Mouse (Mus musculus): Measurements from ENCODE around the gene Hnf4a. TPM values are rescaled to one million over a fixed set of nuclear protein-coding genes. Genes with fewer than 3 reads are reported as not detected.

Hnf4a gene
- polyA plus RNA-seq, 1 experiment from 2014 or later = 18.6 TPM

- Histone ChIP-seq H3K4me2 (no peak overlapping the region), H3K4me1 (peaks cover 7% of the 10 kb centered on the region; the same call in 1 of the 2 replicates), H3K36me3 (no peaks in the 10 kb centered on the region), H3K9me3 (replicated peaks) (no peaks in the 10 kb centered on the region; the same call in 1 of the 2 replicates), H3K9ac (no peak overlapping the region), H3K4me3 (replicated peaks) (no peak overlapping the region), H3K27ac (no peak overlapping the region), H3K27me3 (peaks cover 18% of the 10 kb centered on the region; the same call in 1 of the 2 replicates)
- 85% methylated on average over 2 of the region's 2 CpGs for WGBS
- ATAC-seq (replicated peaks; ENCODE audit: low FRiP score) = no peak
Observed at GRCm38 (mm10) chr2:163538410-163538809, 31.8 kb downstream of the Hnf4a start.

- peaks cover 7% of the 10 kb centered on the region; the same call in 1 of the 2 replicates for H3K4me1 ChIP-seq
- H3K4me3 ChIP-seq (replicated peaks) = no peak overlapping the region
- WGBS = 53% methylated on average over 13 of the region's 13 CpGs
- no peaks in the 10 kb centered on the region for H3K36me3 ChIP-seq
- peaks cover 14% of the 10 kb centered on the region; the same call in 1 of the 2 replicates for H3K27me3 ChIP-seq
- ATAC-seq (replicated peaks; ENCODE audit: low FRiP score) = no peak
- H3K9me3 ChIP-seq (replicated peaks) = no peaks in the 10 kb centered on the region; the same call in 1 of the 2 replicates
- H3K27ac ChIP-seq = no peak overlapping the region
- H3K9ac ChIP-seq = no peak overlapping the region
- H3K4me2 ChIP-seq = no peak overlapping the region
Observed at GRCm38 (mm10) chr2:163539321-163540040, 32.9 kb downstream of the Hnf4a start.

- no peaks in the 10 kb centered on the region for H3K9me3 ChIP-seq (replicated peaks)
- peaks cover 2% of the 10 kb centered on the region; the same call in 1 of the 2 replicates for H3K4me1 ChIP-seq
- WGBS = 78% methylated on average over 9 of the region's 9 CpGs
- peaks cover 10% of the 10 kb centered on the region; the same call in 1 of the 2 replicates for H3K27me3 ChIP-seq
- no peak overlapping the region for H3K4me3 ChIP-seq (replicated peaks)
- peak overlapping the region; percentile 74 for H3K27ac ChIP-seq
- H3K36me3 ChIP-seq = no peaks in the 10 kb centered on the region
- H3K4me2 ChIP-seq = no peak overlapping the region
- no peak overlapping the region for H3K9ac ChIP-seq
- ATAC-seq (replicated peaks; ENCODE audit: low FRiP score) = peak; percentile 77
Observed at GRCm38 (mm10) chr2:163540231-163541117, 33.9 kb downstream of the Hnf4a start.

GRCm38 (mm10) chr2:163541568-163542182, 35.1 kb downstream of the Hnf4a start:
- Histone ChIP-seq H3K9me3 (replicated peaks) (no peaks in the 10 kb centered on the region), H3K9ac (no peak overlapping the region), H3K27ac (peak overlapping the region; percentile 54; the same call in 1 of the 2 replicates), H3K4me3 (replicated peaks) (no peak overlapping the region), H3K4me2 (no peak overlapping the region), H3K27me3 (peaks cover 6% of the 10 kb centered on the region; the same call in 1 of the 2 replicates), H3K36me3 (no peaks in the 10 kb centered on the region), H3K4me1 (no peaks in the 10 kb centered on the region)
- 79% methylated on average over 10 of the region's 10 CpGs for WGBS
- no peak for ATAC-seq (replicated peaks; ENCODE audit: low FRiP score)

- 0 out of 2 replicates have a peak, but pooled peaks cover 1% of the 10 kb centered on the region for H3K27me3 ChIP-seq
- 76% methylated on average over 10 of the region's 10 CpGs for WGBS
- no peaks in the 10 kb centered on the region for H3K36me3 ChIP-seq
- no peak overlapping the region for H3K4me2 ChIP-seq
- no peak overlapping the region for H3K9ac ChIP-seq
- H3K27ac ChIP-seq = no peak overlapping the region
- H3K4me1 ChIP-seq = no peaks in the 10 kb centered on the region
- no peaks in the 10 kb centered on the region for H3K9me3 ChIP-seq (replicated peaks)
- H3K4me3 ChIP-seq (replicated peaks) = no peak overlapping the region
- ATAC-seq (replicated peaks; ENCODE audit: low FRiP score) = no peak
Observed at GRCm38 (mm10) chr2:163542674-163543073, 36.1 kb downstream of the Hnf4a start.

- Histone ChIP-seq H3K36me3 (no peaks in the 10 kb centered on the region), H3K4me3 (replicated peaks) (peak overlapping the region; percentile 32), H3K9ac (peak overlapping the region; percentile 21; the same call in 1 of the 2 replicates), H3K9me3 (replicated peaks) (no peaks in the 10 kb centered on the region), H3K4me1 (peaks cover 15% of the 10 kb centered on the region; the same call in 1 of the 2 replicates), H3K27me3 (no peaks in the 10 kb centered on the region), H3K4me2 (peak overlapping the region; percentile 32; the same call in 1 of the 2 replicates), H3K27ac (no peak overlapping the region)
- peak; percentile 72 for ATAC-seq (replicated peaks; ENCODE audit: low FRiP score)
- WGBS = 70% methylated on average over 13 of the region's 14 CpGs
Observed at GRCm38 (mm10) chr2:163546623-163547318, 40.2 kb downstream of the Hnf4a start.

- peaks cover 15% of the 10 kb centered on the region; the same call in 1 of the 2 replicates for H3K4me1 ChIP-seq
- peak overlapping the region; percentile 32 for H3K4me3 ChIP-seq (replicated peaks)
- H3K9me3 ChIP-seq (replicated peaks) = no peaks in the 10 kb centered on the region
- H3K9ac ChIP-seq = no peak overlapping the region
- H3K4me2 ChIP-seq = 0 out of 2 replicates have a peak overlapping the region, but pooled peaks have one; percentile 24
- H3K27ac ChIP-seq = peak overlapping the region; percentile 54; the same call in 1 of the 2 replicates
- no peaks in the 10 kb centered on the region for H3K27me3 ChIP-seq
- no peak for ATAC-seq (replicated peaks; ENCODE audit: low FRiP score)
- WGBS = 72% methylated on average over 6 of the region's 6 CpGs
- no peaks in the 10 kb centered on the region for H3K36me3 ChIP-seq
Observed at GRCm38 (mm10) chr2:163548822-163549221, 42.2 kb downstream of the Hnf4a start.

GRCm38 (mm10) chr2:163549786-163550185, 43.2 kb downstream of the Hnf4a start:
- Histone ChIP-seq H3K4me2 (peak overlapping the region; percentile 24; the same call in 1 of the 2 replicates), H3K27ac (peak overlapping the region; percentile 54), H3K9me3 (replicated peaks) (no peaks in the 10 kb centered on the region), H3K27me3 (no peaks in the 10 kb centered on the region), H3K4me1 (peaks cover 15% of the 10 kb centered on the region; the same call in 1 of the 2 replicates), H3K9ac (no peak overlapping the region), H3K4me3 (replicated peaks) (0 out of 2 replicates have a peak overlapping the region, but pooled peaks have one; percentile 11), H3K36me3 (no peaks in the 10 kb centered on the region)
- ATAC-seq (replicated peaks; ENCODE audit: low FRiP score) = peak; percentile 75
- WGBS = 24% methylated on average over 6 of the region's 6 CpGs

- H3K4me2 ChIP-seq = no peak overlapping the region
- H3K27ac ChIP-seq = no peak overlapping the region
- H3K27me3 ChIP-seq = no peaks in the 10 kb centered on the region
- H3K9me3 ChIP-seq (replicated peaks) = no peaks in the 10 kb centered on the region
- no peak overlapping the region for H3K9ac ChIP-seq
- no peak overlapping the region for H3K4me3 ChIP-seq (replicated peaks)
- no peaks in the 10 kb centered on the region for H3K36me3 ChIP-seq
- 40% methylated on average over 8 of the region's 8 CpGs for WGBS
- H3K4me1 ChIP-seq = peaks cover 22% of the 10 kb centered on the region
- ATAC-seq (replicated peaks; ENCODE audit: low FRiP score) = no peak
Observed at GRCm38 (mm10) chr2:163552518-163552929, 45.9 kb downstream of the Hnf4a start.

- H3K36me3 ChIP-seq = no peaks in the 10 kb centered on the region
- no peak overlapping the region for H3K4me3 ChIP-seq (replicated peaks)
- WGBS = 67% methylated on average over 4 of the region's 4 CpGs
- no peak overlapping the region for H3K4me2 ChIP-seq
- no peaks in the 10 kb centered on the region for H3K27me3 ChIP-seq
- peaks cover 21% of the 10 kb centered on the region for H3K4me1 ChIP-seq
- peak overlapping the region; percentile 60; the same call in 1 of the 2 replicates for H3K27ac ChIP-seq
- ATAC-seq (replicated peaks; ENCODE audit: low FRiP score) = no peak
- H3K9ac ChIP-seq = no peak overlapping the region
- no peaks in the 10 kb centered on the region for H3K9me3 ChIP-seq (replicated peaks)
Observed at GRCm38 (mm10) chr2:163554425-163554982, 47.9 kb downstream of the Hnf4a start.

- 75% methylated on average over 6 of the region's 6 CpGs for WGBS
- Histone ChIP-seq H3K27me3 (no peaks in the 10 kb centered on the region), H3K36me3 (no peaks in the 10 kb centered on the region), H3K4me2 (no peak overlapping the region), H3K9ac (no peak overlapping the region), H3K4me3 (replicated peaks) (no peak overlapping the region), H3K9me3 (replicated peaks) (no peaks in the 10 kb centered on the region), H3K27ac (peak overlapping the region; percentile 60), H3K4me1 (peaks cover 16% of the 10 kb centered on the region)
- no peak; the same call in 1 of the 2 replicates for ATAC-seq (replicated peaks; ENCODE audit: low FRiP score)
Observed at GRCm38 (mm10) chr2:163554996-163555395, 48.4 kb downstream of the Hnf4a start.

Measured in kidney, embryonic 15.5 days (tissue).